Mouse (Mus musculus): Measurements from ENCODE around the gene Olfr1502. TPM values are rescaled to one million over a fixed set of nuclear protein-coding genes. Genes with fewer than 3 reads are reported as not detected.

Gene Olfr1502
- not detected in 2 replicates for polyA plus RNA-seq (2021; fragmentation: Nextera tagmentation)
- long read RNA-seq, experiment 1 = 0 reads
- long read RNA-seq, experiment 2 = 0 reads

GRCm38 (mm10) chr19:13861495-13861894 lies at the start of gene Olfr1502:
Gene Olfr1502 (plus strand): TSS chr19:13861795.

GRCm38 (mm10) chr19:13819347-13819746 lies 42.2 kb upstream of the Olfr1502 start, which contains the start of gene Olfr1499:
Gene Olfr1499 (minus strand): TSS chr19:13819447.

GRCm38 (mm10) chr19:13830388-13830787 lies 31.2 kb upstream of the Olfr1502 start, which contains the start of gene Olfr1500:
Gene Olfr1500 (minus strand): TSS chr19:13830488.

GRCm38 (mm10) chr19:13850592-13850991 lies 11.0 kb upstream of the Olfr1502 start, which contains the start of gene Olfr1501:
Gene Olfr1501 (minus strand): TSS chr19:13850692.

GRCm38 (mm10) chr19:13897828-13898227 lies 36.2 kb downstream of the Olfr1502 start, which contains the start of gene Olfr1504:
Gene Olfr1504 (minus strand): TSS chr19:13897928.

Other genes starting within 250 kb of the Olfr1502 start
- gene Olfr1487, start 244.4 kb upstream of the Olfr1502 start, polyA plus RNA-seq (2021; fragmentation: Nextera tagmentation) = not detected in 2 replicates
- gene Olfr1489, start 230.2 kb upstream of the Olfr1502 start, polyA plus RNA-seq (2021; fragmentation: Nextera tagmentation) = not detected in 2 replicates
- not detected in 2 replicates for gene Olfr1490, start 210.7 kb upstream of the Olfr1502 start, polyA plus RNA-seq (2021; fragmentation: Nextera tagmentation)
- not detected in 2 replicates for gene Olfr1491, start 164.5 kb upstream of the Olfr1502 start, polyA plus RNA-seq (2021; fragmentation: Nextera tagmentation)
- not detected in 2 replicates for gene Olfr1493-ps1, start 138.5 kb upstream of the Olfr1502 start, polyA plus RNA-seq (2021; fragmentation: Nextera tagmentation)
- gene Olfr1494, start 122.1 kb upstream of the Olfr1502 start, polyA plus RNA-seq (2021; fragmentation: Nextera tagmentation) = not detected in 2 replicates
- not detected in 2 replicates for gene Olfr1495, start 97.2 kb upstream of the Olfr1502 start, polyA plus RNA-seq (2021; fragmentation: Nextera tagmentation)
- not detected in 2 replicates for gene Olfr1496, start 83.9 kb upstream of the Olfr1502 start, polyA plus RNA-seq (2021; fragmentation: Nextera tagmentation)
- not detected in 2 replicates for gene Olfr1497, start 63.6 kb upstream of the Olfr1502 start, polyA plus RNA-seq (2021; fragmentation: Nextera tagmentation)
- gene Olfr1499, start 42.3 kb upstream of the Olfr1502 start, polyA plus RNA-seq (2021; fragmentation: Nextera tagmentation) = not detected in 2 replicates
- not detected in 2 replicates for gene Olfr1500, start 31.3 kb upstream of the Olfr1502 start, polyA plus RNA-seq (2021; fragmentation: Nextera tagmentation)
- gene Olfr1501, start 11.1 kb upstream of the Olfr1502 start, polyA plus RNA-seq (2021; fragmentation: Nextera tagmentation) = not detected in 2 replicates
- gene Olfr1504, start 36.1 kb downstream of the Olfr1502 start, polyA plus RNA-seq (2021; fragmentation: Nextera tagmentation) = not detected in 2 replicates
- not detected in 2 replicates for gene Olfr1505, start 51.7 kb downstream of the Olfr1502 start, polyA plus RNA-seq (2021; fragmentation: Nextera tagmentation)